In the genomic region with DNA sequence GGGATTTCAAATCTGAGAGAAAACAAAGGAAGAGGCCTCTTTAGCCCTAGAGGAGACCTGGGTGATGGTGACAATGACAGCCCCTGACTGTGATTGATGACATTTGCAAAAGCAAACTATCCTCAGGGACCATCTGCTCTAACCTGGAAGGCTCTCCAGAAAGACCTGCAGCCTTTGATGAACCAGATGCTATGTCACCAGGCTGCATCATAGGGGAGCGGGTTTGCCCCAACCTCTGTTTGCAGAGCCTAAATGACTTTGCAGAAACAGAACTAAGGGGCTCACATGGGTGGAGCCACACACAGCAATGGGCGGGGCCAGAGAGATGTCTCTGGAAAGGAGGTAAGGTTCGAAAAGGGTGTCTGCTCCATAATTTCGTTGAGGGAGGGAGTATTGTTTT, we compare ENCODE assay signal across 10 mouse cellular contexts.
DNase-seq lines count a peak whose midpoint lies in the region; ATAC-seq lines count a peak whose summit lies in the region.
"Had no signal": no experiment of that assay in that cellular context is flagged by ENCODE, and none has a peak within 500 bp of the region (broad histone marks: within the 10 kb centered on the region; RNA-seq: fewer than 3 reads in every experiment).

No protein-coding gene starts in this region.

- H3K4me2 ChIP-seq in kidney, embryonic 14.5 days (replicated peaks; ENCODE audit: low read depth, low read length): no peak overlapping the region
- no peak overlapping the region for H3K4me2 ChIP-seq in liver, embryonic 12.5 days
- H3K4me2 ChIP-seq: limb, embryonic 13.5 days had no signal

- H3K27ac ChIP-seq in kidney, embryonic 14.5 days (ENCODE audit: low read depth, low read length): peak overlapping the region; percentile 1; the same call in 1 of the 2 replicates
- 0 out of 2 replicates have a peak overlapping the region, but pooled peaks have one; percentile 17 for H3K27ac ChIP-seq in brown adipose tissue, adult 24 weeks (replicated peaks; ENCODE audit: low read depth, low read length)
- H3K27ac ChIP-seq in embryonic facial prominence, embryonic 10.5 days (replicated peaks): no peak overlapping the region; the same call in 1 of the 2 replicates
- H3K27ac ChIP-seq in liver, embryonic 12.5 days: no peak overlapping the region
- H3K27ac ChIP-seq: limb, embryonic 13.5 days had no signal

- peaks cover 24% of the 10 kb centered on the region for H3K4me1 ChIP-seq in kidney, embryonic 14.5 days (ENCODE audit: control insufficient read depth, insufficient read depth, low read length)
- peaks cover 33% of the 10 kb centered on the region for H3K4me1 ChIP-seq in brown adipose tissue, adult 24 weeks (ENCODE audit: control insufficient read depth, insufficient read depth, insufficient read length, low read length)
- H3K4me1 ChIP-seq in embryonic facial prominence, embryonic 10.5 days: peaks cover 64% of the 10 kb centered on the region
- peaks cover 5% of the 10 kb centered on the region; the same call in 1 of the 2 replicates for H3K4me1 ChIP-seq in liver, embryonic 12.5 days

- DNase-seq in kidney, adult 11 months: no peak
- peak; percentile 38 for DNase-seq in embryonic facial prominence, embryonic 10.5 days (ENCODE audit: low spot score)
- DNase-seq in mesoderm, embryonic 11.5 days (ENCODE audit: low read depth, low spot score): peak; percentile 69
- DNase-seq in adrenal gland, postnatal 36 days: no peak
- DNase-seq in layer of hippocampus, postnatal 14 days (ENCODE audit: low spot score in 2 of 2): no peak
- DNase-seq: retina, postnatal 1 day had no signal

- no peak overlapping the region for H3K9ac ChIP-seq in kidney, embryonic 14.5 days (ENCODE audit: low read depth, low read length)
- H3K9ac ChIP-seq in liver, embryonic 12.5 days: no peak overlapping the region
- H3K9ac ChIP-seq: limb, embryonic 13.5 days had no signal

- 59% methylated on average over 4 of the region's 4 CpGs for WGBS in kidney, embryonic 14.5 days
- 60% methylated on average over 4 of the region's 4 CpGs for whole genome bisulfite sequencing in embryonic facial prominence, embryonic 10.5 days
- 53% methylated on average over 4 of the region's 4 CpGs for WGBS in liver, embryonic 12.5 days (ENCODE audit: insufficient replicate concordance)

- H3K27me3 ChIP-seq in kidney, embryonic 14.5 days (ENCODE audit: control insufficient read depth, insufficient read depth, low read length): no peaks in the 10 kb centered on the region
- H3K27me3 ChIP-seq in embryonic facial prominence, embryonic 10.5 days (replicated peaks; ENCODE audit: low read depth, poor library complexity, severe bottlenecking): no peaks in the 10 kb centered on the region
- no peaks in the 10 kb centered on the region for H3K27me3 ChIP-seq in liver, embryonic 12.5 days (replicated peaks)
- H3K27me3 ChIP-seq: limb, embryonic 13.5 days had no signal

- no peak overlapping the region for H3K4me3 ChIP-seq in kidney, embryonic 14.5 days (ENCODE audit: low read length)
- no peak overlapping the region for H3K4me3 ChIP-seq in brown adipose tissue, adult 24 weeks (ENCODE audit: insufficient read depth, low read depth, low read length)
- no peak overlapping the region for H3K4me3 ChIP-seq in embryonic facial prominence, embryonic 10.5 days
- no peak overlapping the region for H3K4me3 ChIP-seq in liver, embryonic 12.5 days
- H3K4me3 ChIP-seq: limb, embryonic 13.5 days had no signal

- ATAC-seq in kidney, embryonic 14.5 days (ENCODE audit: low FRiP score, low TSS enrichment): no peak
- no peak for ATAC-seq in liver, embryonic 12.5 days

- H3K9me3 ChIP-seq in kidney, embryonic 14.5 days (ENCODE audit: control insufficient read depth, low read length): no peaks in the 10 kb centered on the region
- H3K9me3 ChIP-seq in embryonic facial prominence, embryonic 10.5 days: no peaks in the 10 kb centered on the region
- no peaks in the 10 kb centered on the region for H3K9me3 ChIP-seq in liver, embryonic 12.5 days (replicated peaks)
- H3K9me3 ChIP-seq: limb, embryonic 13.5 days had no signal

- no peaks in the 10 kb centered on the region for H3K36me3 ChIP-seq in kidney, embryonic 14.5 days (ENCODE audit: control insufficient read depth, insufficient read depth, low read length)
- no peaks in the 10 kb centered on the region for H3K36me3 ChIP-seq in embryonic facial prominence, embryonic 10.5 days (replicated peaks)
- no peaks in the 10 kb centered on the region for H3K36me3 ChIP-seq in liver, embryonic 12.5 days
- H3K36me3 ChIP-seq: limb, embryonic 13.5 days had no signal

Comparison
In these comparisons a context has a peak if more than half of its experiments do, and no peak if none do; other contexts are left out.
1. H3K27ac ChIP-seq: peak in kidney, embryonic 14.5 days (single experiment) and brown adipose tissue, adult 24 weeks (single experiment); none in embryonic facial prominence, embryonic 10.5 days (single experiment) and liver, embryonic 12.5 days (single experiment).
2. DNase-seq: peak in embryonic facial prominence, embryonic 10.5 days (single experiment) and mesoderm, embryonic 11.5 days (single experiment); none in kidney, adult 11 months (single experiment), adrenal gland, postnatal 36 days (0 of 2) and layer of hippocampus, postnatal 14 days (0 of 2).